Mouse (Mus musculus) testis, postnatal 10 days (tissue): ENCODE measurements around the gene Luzp2.
"Not testable (repeated sequence)": the region's sequence is repeated elsewhere in the genome, so short reads cannot be mapped to it uniquely, and the experiment has no call there.

Experiments
- DNase-seq: peaks from one replicate; pipeline ENCODE4 v3.0.0; 2021; ENCODE audit warnings: low spot score

The Luzp2 gene

GRCm38 (mm10) chr7:55009173-55009771, 174.0 kb downstream of the Luzp2 start:
- DNase-seq = no peak

DNA sequence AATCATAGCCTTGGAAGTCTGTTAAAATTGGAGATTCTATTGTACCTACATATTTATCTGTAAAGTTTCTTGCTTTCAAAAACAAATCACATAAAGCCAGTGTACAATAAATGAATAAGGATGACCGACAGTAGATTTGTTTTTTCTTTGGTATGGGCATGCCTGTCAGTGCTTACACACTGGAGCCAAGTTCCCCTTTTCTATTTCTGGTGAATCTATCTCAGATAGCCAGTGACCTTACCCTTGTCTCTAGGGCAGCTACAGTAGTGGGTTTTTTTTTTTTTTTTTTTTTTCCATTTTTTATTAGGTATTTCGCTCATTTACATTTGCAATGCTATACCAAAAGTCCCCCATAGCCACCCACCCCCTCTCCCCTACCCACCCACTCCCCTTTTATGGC, 298.6 kb downstream of the Luzp2 start:
- not testable (repeated sequence) for DNase-seq

- DNase-seq = no peak
Measured at GRCm38 (mm10) chr7:55188927-55189326, 353.6 kb downstream of the Luzp2 start.

DNA sequence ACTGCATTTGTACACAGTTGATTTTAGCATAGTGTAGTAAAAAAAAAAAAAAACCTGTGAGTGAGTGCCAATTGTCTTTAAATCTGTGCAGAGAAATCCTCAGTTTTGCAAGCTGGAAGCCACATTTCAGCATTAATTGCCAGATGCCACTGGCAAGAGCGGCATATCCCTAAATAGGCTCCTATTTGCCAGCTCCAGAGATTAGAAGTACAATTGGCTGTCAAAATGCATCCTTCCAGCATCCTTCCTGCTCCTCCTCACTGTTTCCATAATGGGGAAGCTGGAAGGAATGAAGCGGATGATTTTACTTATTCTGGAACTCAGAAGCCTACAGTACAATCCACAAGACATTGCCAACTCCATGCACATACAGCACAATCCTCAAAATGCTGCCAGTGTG, 354.2 kb downstream of the Luzp2 start:
- no peak for DNase-seq

GRCm38 (mm10) chr7:55190655-55191054, 355.4 kb downstream of the Luzp2 start:
- no peak for DNase-seq

DNA sequence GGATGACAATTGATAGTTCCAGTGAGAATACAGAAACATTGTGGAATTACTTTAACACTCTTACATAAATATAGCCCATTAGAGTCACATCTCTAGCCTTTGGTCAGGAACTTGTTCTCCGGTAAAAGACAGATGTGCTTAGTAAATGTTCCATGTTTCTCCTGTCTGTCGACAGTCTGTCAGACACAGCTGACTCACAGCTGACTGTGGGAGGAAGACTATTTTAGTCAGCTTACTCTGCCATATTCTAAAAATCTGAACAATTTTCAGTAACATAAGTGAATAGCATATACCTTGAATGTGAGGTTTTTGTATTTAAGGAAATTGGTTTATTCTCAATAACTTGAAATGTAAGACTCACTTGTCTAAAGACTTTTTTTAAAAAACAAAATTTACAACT, 363.5 kb downstream of the Luzp2 start:
- no peak for DNase-seq

DNA sequence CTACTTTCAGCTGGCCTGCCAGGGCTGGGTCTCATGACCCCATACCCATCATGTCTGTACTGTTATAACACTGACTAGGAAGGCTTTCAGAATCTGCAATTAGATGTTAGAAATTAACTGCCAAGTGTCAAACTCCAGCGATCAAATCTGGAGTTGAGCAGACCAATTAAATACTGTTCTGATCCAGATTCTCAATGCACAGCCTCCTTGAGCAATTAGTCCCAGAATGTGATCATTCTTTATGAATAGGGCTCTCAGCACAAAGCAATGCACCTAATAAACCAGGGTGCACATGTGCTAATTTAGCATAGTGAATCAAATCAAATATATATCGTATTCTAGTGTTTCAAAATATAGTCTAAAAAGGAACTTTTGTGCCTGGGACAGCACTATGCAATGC, 387.7 kb downstream of the Luzp2 start:
- DNase-seq = no peak

DNA sequence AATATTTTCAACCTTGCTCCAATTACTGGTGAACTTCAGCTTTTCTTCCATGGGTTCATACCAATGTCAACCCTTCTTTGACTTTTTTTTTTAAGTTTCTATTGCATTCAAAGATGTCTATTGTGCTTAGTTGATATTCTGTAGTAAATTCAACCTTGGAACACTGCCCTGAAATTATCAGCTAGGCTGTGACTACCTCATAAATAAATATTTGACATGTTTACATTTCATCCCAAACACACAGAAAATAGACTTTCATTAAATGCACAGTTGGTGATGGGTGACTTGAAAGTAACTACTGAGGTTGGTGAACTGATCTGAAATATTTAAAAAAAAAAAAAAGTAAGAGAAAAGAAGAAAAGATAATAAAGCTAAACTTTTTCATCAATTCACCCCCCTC, 394.1 kb downstream of the Luzp2 start:
- no peak for DNase-seq
